Mouse (Mus musculus): ENCODE results near the gene Rpl10. TPM values are rescaled to one million over a fixed set of nuclear protein-coding genes. Genes with fewer than 3 reads are reported as not detected.

Gene Rpl10
- polyA plus RNA-seq, 1 experiment, result 2,470 TPM

DNA sequence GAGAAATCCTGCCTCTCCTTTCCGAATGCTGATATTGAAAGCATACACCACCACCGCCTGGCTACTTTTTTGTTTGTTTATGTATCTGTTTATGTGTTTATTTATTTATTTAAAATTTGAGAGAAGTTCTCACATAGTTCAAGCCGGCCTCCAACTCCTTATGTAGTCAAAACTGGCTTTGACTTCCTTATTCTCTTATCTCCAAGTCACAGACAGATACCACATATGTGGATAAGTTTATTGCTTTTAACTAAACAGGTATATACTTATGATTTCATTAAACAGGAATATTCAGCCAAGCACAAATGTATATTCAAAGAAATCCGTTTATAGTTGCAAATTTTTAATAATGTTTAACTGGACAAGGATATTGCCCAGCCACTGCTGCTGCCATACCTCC is 22.8 kb downstream of the Rpl10 start:
- H3K79me2 ChIP-seq (ENCODE audit: control insufficient read depth, insufficient read depth), result peaks cover 8% of the 10 kb centered on the region
- no peak overlapping the region for H3K4me3 ChIP-seq
- TF ChIP-seq CEBPB (IDR thresholded peaks at IDR 0.05; ENCODE audit: insufficient read depth, poor library complexity, severe bottlenecking) (no peak), REST (IDR thresholded peaks at IDR 0.05; ENCODE audit: insufficient read depth, insufficient read length) (no peak), MYOD1 (IDR thresholded peaks at IDR 0.05; ENCODE audit: control insufficient read depth in 1 of 3, insufficient read length in 2 of 3, low read depth in 2 of 3) (no peak)
- H3K36me3 ChIP-seq (ENCODE audit: control insufficient read depth, insufficient read depth), result no peaks in the 10 kb centered on the region
- no peak overlapping the region for H3K4me2 ChIP-seq (ENCODE audit: low read depth)
- no peaks in the 10 kb centered on the region for H3K27me3 ChIP-seq (ENCODE audit: control insufficient read depth, insufficient read depth, insufficient read length)
- no peak overlapping the region for H3ac ChIP-seq (ENCODE audit: control insufficient read depth, insufficient read length)

DNA sequence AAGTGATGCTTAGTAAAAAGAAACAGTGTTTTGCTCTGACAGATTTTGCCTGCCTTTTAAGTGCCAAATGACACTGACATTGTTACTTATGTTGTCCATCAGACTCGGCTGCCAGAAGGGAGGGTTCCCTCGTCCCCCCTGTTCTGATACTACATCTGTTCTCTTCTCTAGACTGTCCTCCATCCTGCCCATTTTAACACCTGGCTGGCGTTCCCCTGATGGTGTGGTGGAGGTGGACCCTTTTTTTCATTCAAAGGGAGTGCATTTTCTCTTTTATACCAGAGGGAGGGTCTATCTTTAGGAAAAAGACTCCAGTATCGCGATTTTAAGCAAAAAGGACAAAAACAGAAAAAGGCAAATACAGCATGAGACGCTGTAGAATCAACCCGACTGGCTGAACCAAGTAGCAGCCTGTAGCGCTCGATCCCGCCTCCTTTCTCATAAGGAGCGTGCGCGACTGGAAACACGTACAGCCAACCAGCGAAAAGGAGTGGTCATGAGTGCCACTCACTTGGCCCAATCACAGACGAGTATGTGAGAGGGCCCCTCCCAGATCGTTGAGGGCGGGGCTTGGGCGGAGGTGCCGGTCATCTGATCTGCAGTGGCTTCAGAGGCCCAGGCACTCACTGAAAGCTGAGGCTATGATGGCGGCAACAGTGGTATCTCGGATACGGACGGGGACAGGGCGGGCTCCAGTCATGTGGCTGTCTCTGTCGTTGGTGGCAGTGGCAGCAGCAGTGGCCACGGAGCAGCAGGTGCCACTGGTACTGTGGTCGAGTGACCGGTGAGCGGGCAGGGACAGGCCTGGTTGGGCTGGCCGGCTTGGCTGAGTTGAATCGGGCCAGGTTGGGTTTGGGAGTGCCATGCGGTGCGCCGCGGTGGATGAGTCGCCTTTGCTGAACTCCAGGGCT is 26.2 kb downstream of the Rpl10 start, which contains the start of gene Atp6ap1:
Gene Atp6ap1 (plus strand): TSS at position 560 of the 911 bp plus-strand sequence.
- Histone ChIP-seq H3K36me3 (ENCODE audit: control insufficient read depth, insufficient read depth) (peaks cover 6% of the 10 kb centered on the region), H3K4me2 (ENCODE audit: low read depth) (peak within 1 kb of the TSS; percentile 88), H3K4me3 (peak within 1 kb of the TSS; percentile 53), H3ac (ENCODE audit: control insufficient read depth, insufficient read length) (peak within 1 kb of the TSS; percentile 61), H3K27me3 (ENCODE audit: control insufficient read depth, insufficient read depth, insufficient read length) (no peaks in the 10 kb centered on the region), H3K79me2 (ENCODE audit: control insufficient read depth, insufficient read depth) (peaks cover 14% of the 10 kb centered on the region)
- TF ChIP-seq TCF12 (IDR thresholded peaks at IDR 0.05; ENCODE audit: insufficient read depth, poor library complexity, severe bottlenecking) (no peak), POLR2AphosphoS2 (IDR thresholded peaks at IDR 0.05; ENCODE audit: insufficient read length, low read depth) (peak; percentile 94), MYOG (IDR thresholded peaks at IDR 0.05; ENCODE audit: control insufficient read depth in 1 of 3, insufficient read depth in 1 of 3, insufficient read length in 2 of 3, low read depth in 2 of 3) (peak in 1 of 3 experiments; percentile 10), MAX (IDR thresholded peaks at IDR 0.05; ENCODE audit: low read depth) (no peak), POLR2A (IDR thresholded peaks at IDR 0.05; ENCODE audit: insufficient read length, low read depth) (peak; percentile 95), TCF3 (IDR thresholded peaks at IDR 0.05; ENCODE audit: insufficient read length, low read depth) (no peak), CEBPB (IDR thresholded peaks at IDR 0.05; ENCODE audit: insufficient read depth, poor library complexity, severe bottlenecking) (no peak), E2F4 (IDR thresholded peaks at IDR 0.05; ENCODE audit: insufficient read depth) (no peak), SRF (IDR thresholded peaks at IDR 0.05; ENCODE audit: control insufficient read depth, insufficient read length, low read depth) (peak; percentile 8), USF1 (IDR thresholded peaks at IDR 0.05; ENCODE audit: low read depth) (no peak), MYOD1 (IDR thresholded peaks at IDR 0.05; ENCODE audit: control insufficient read depth in 1 of 3, insufficient read length in 2 of 3, low read depth in 2 of 3) (peak in 1 of 3 experiments; percentile 35), REST (IDR thresholded peaks at IDR 0.05; ENCODE audit: insufficient read depth, insufficient read length) (no peak)

DNA sequence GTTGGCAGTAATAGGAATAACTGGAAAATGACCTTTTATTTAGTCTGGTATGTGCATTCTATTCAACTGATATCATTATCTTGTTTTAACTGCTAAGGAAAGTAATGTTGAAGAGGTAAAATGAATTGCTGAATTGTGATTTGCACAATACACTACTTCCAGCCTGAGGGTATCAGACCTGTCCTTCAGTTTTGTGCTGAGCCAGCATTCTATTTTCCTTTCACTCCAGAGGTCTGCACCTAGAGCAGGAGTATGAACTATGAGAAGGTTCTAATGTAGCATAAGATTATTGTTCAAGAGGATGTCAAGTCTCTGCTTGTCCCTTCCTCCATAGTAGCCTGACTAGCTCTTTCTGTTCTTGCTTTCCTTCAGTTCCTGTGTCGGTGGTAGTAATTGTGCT is 27.7 kb downstream of the Rpl10 start:
- Histone ChIP-seq H3K4me3 (peak overlapping the region; percentile 53), H3K36me3 (ENCODE audit: control insufficient read depth, insufficient read depth) (peaks cover 6% of the 10 kb centered on the region)

DNA sequence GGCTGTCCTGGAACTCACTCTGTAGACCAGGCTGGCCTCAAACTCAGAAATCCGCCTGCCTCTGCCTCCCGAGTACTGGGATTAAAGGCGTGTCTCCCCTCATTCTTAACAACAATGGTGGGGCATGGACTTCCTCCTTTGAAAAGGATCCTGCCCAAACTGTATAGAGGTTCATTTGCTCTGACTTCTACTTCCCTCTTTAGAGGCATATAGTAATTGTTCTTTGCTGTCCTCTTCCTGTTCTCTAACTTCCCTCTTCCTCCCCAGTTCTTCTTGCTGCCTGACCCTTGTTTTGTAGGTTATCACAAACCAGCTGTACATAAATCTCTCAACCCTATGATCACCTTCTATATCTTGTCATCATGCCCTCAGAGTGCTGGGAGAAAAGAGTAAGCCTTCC is 29.1 kb downstream of the Rpl10 start:
- peaks cover 14% of the 10 kb centered on the region for H3K79me2 ChIP-seq (ENCODE audit: control insufficient read depth, insufficient read depth)
- H3ac ChIP-seq (ENCODE audit: control insufficient read depth, insufficient read length), result no peak overlapping the region
- no peaks in the 10 kb centered on the region for H3K27me3 ChIP-seq (ENCODE audit: control insufficient read depth, insufficient read depth, insufficient read length)
- H3K4me2 ChIP-seq (ENCODE audit: low read depth), result no peak overlapping the region
- H3K4me3 ChIP-seq, result no peak overlapping the region
- TF ChIP-seq MYOD1 (IDR thresholded peaks at IDR 0.05; ENCODE audit: control insufficient read depth in 1 of 3, insufficient read length in 2 of 3, low read depth in 2 of 3) (no peak), CEBPB (IDR thresholded peaks at IDR 0.05; ENCODE audit: insufficient read depth, poor library complexity, severe bottlenecking) (no peak), USF1 (IDR thresholded peaks at IDR 0.05; ENCODE audit: low read depth) (no peak), MAX (IDR thresholded peaks at IDR 0.05; ENCODE audit: low read depth) (no peak), POLR2AphosphoS2 (IDR thresholded peaks at IDR 0.05; ENCODE audit: insufficient read length, low read depth) (no peak), MYOG (IDR thresholded peaks at IDR 0.05; ENCODE audit: control insufficient read depth in 1 of 3, insufficient read depth in 1 of 3, insufficient read length in 2 of 3, low read depth in 2 of 3) (no peak), REST (IDR thresholded peaks at IDR 0.05; ENCODE audit: insufficient read depth, insufficient read length) (no peak), TCF3 (IDR thresholded peaks at IDR 0.05; ENCODE audit: insufficient read length, low read depth) (no peak), E2F4 (IDR thresholded peaks at IDR 0.05; ENCODE audit: insufficient read depth) (no peak), TCF12 (IDR thresholded peaks at IDR 0.05; ENCODE audit: insufficient read depth, poor library complexity, severe bottlenecking) (no peak), POLR2A (IDR thresholded peaks at IDR 0.05; ENCODE audit: insufficient read length, low read depth) (no peak), SRF (IDR thresholded peaks at IDR 0.05; ENCODE audit: control insufficient read depth, insufficient read length, low read depth) (no peak)
- H3K36me3 ChIP-seq (ENCODE audit: control insufficient read depth, insufficient read depth), result peaks cover 6% of the 10 kb centered on the region

More for the DNA sequence above, 27.7 kb downstream of the Rpl10 start:
- peaks cover 14% of the 10 kb centered on the region for H3K79me2 ChIP-seq (ENCODE audit: control insufficient read depth, insufficient read depth)
- H3ac ChIP-seq (ENCODE audit: control insufficient read depth, insufficient read length), result no peak overlapping the region
- TF ChIP-seq REST (IDR thresholded peaks at IDR 0.05; ENCODE audit: insufficient read depth, insufficient read length) (no peak), MYOG (IDR thresholded peaks at IDR 0.05; ENCODE audit: control insufficient read depth in 1 of 3, insufficient read depth in 1 of 3, insufficient read length in 2 of 3, low read depth in 2 of 3) (no peak), CEBPB (IDR thresholded peaks at IDR 0.05; ENCODE audit: insufficient read depth, poor library complexity, severe bottlenecking) (no peak), MYOD1 (IDR thresholded peaks at IDR 0.05; ENCODE audit: control insufficient read depth in 1 of 3, insufficient read length in 2 of 3, low read depth in 2 of 3) (no peak), MAX (IDR thresholded peaks at IDR 0.05; ENCODE audit: low read depth) (no peak), SRF (IDR thresholded peaks at IDR 0.05; ENCODE audit: control insufficient read depth, insufficient read length, low read depth) (no peak), POLR2AphosphoS2 (IDR thresholded peaks at IDR 0.05; ENCODE audit: insufficient read length, low read depth) (no peak), USF1 (IDR thresholded peaks at IDR 0.05; ENCODE audit: low read depth) (no peak)
- H3K27me3 ChIP-seq (ENCODE audit: control insufficient read depth, insufficient read depth, insufficient read length), result no peaks in the 10 kb centered on the region
- peak overlapping the region; percentile 19 for H3K4me2 ChIP-seq (ENCODE audit: low read depth)
